Mouse (Mus musculus) ES-Bruce4 (cell line): ENCODE results near the gene Tmem183a. TPM values are rescaled to one million over a fixed set of nuclear protein-coding genes. Genes with fewer than 3 reads are reported as not detected.

Source experiments
- H3K27ac ChIP-seq: 2 replicates; pipeline ENCODE4 v1.5.1; 2012; ENCODE audit warnings: low read length, inconsistent platforms; ENCODE audit not compliant: insufficient read depth
- H3K27me3 ChIP-seq: 2 replicates; pipeline ENCODE4 v1.6.1; 2012; ENCODE audit warnings: mild to moderate bottlenecking, low read length, inconsistent platforms; ENCODE audit not compliant: control insufficient read depth, poor library complexity, insufficient read depth, severe bottlenecking
- H3K36me3 ChIP-seq: 2 replicates; pipeline ENCODE4 v1.6.1; 2012; ENCODE audit warnings: inconsistent platforms, mild to moderate bottlenecking, low read length, moderate library complexity; ENCODE audit not compliant: control insufficient read depth, poor library complexity, insufficient read depth, severe bottlenecking
- H3K4me1 ChIP-seq: one replicate; pipeline ENCODE4 v1.8.1; 2011; ENCODE audit warnings: low read length; ENCODE audit not compliant: control insufficient read depth, insufficient read depth
- H3K4me3 ChIP-seq: 2 replicates; pipeline ENCODE4 v1.5.1; 2011; ENCODE audit warnings: low read depth, mild to moderate bottlenecking, low read length
- H3K9ac ChIP-seq: 2 replicates; pipeline ENCODE4 v1.6.1; 2012; ENCODE audit warnings: low read depth, mild to moderate bottlenecking, inconsistent platforms; ENCODE audit not compliant: poor library complexity, severe bottlenecking
- H3K9me3 ChIP-seq: replicated peaks from 2 replicates; pipeline ENCODE4 v1.6.1; 2012; ENCODE audit warnings: mild to moderate bottlenecking, low read length, inconsistent platforms; ENCODE audit not compliant: control insufficient read depth, poor library complexity, insufficient read depth, severe bottlenecking
- CTCF ChIP-seq: IDR thresholded peaks from one replicate; pipeline ENCODE4 v1.8.1; 2011; ENCODE audit warnings: low read depth, low read length
- EP300 ChIP-seq: IDR thresholded peaks from 2 replicates; pipeline ENCODE4 v1.6.1; 2011; ENCODE audit warnings: low read depth, low read length; ENCODE audit not compliant: insufficient read depth
- POLR2A ChIP-seq: IDR thresholded peaks from one replicate; pipeline ENCODE4 v1.8.1; 2011; ENCODE audit warnings: low read length; ENCODE audit not compliant: insufficient read depth
- polyA plus RNA-seq: library from polyadenylated mRNA; stranded (reverse); fragments of >200 nt; gene quantifications from 2 replicates; pipeline ENCODE4 v1.2.4, GENCODE M21; 2011; ENCODE audit warnings: low read depth; ENCODE audit not compliant: missing spikeins, insufficient read depth, insufficient read length

Gene Tmem183a
- polyA plus RNA-seq, 1 experiment: 105 TPM

GRCm38 (mm10) chr1:134393827-134394226 lies 32.0 kb upstream of the Tmem183a start:
- no peak overlapping the region for H3K9ac ChIP-seq
- H3K36me3 ChIP-seq: no peaks in the 10 kb centered on the region
- H3K4me3 ChIP-seq: no peak overlapping the region
- 0 out of 2 replicates have a peak, but pooled peaks cover under 1% of the 10 kb centered on the region for H3K9me3 ChIP-seq
- H3K27ac ChIP-seq: no peak overlapping the region
- TF ChIP-seq EP300 (no peak), POLR2A (no peak), CTCF (no peak)
- H3K4me1 ChIP-seq: no peaks in the 10 kb centered on the region
- H3K27me3 ChIP-seq: no peaks in the 10 kb centered on the region

- Histone ChIP-seq H3K9ac (no peak within 1 kb of the TSS), H3K4me1 (no peaks in the 10 kb centered on the region), H3K4me3 (no peak within 1 kb of the TSS), H3K27me3 (no peaks in the 10 kb centered on the region), H3K36me3 (no peaks in the 10 kb centered on the region), H3K9me3 (0 out of 2 replicates have a peak, but pooled peaks cover 3% of the 10 kb centered on the region), H3K27ac (peak within 1 kb of the TSS; percentile 66)
- no peak for TF ChIP-seq POLR2A
Observed at GRCm38 (mm10) chr1:134385666-134386065, 23.9 kb upstream of the Tmem183a start, which contains the start of gene 4933406M09Rik. TSS of gene 4933406M09Rik (plus strand) at chr1:134385940.

GRCm38 (mm10) chr1:134385176-134385575 lies 23.4 kb upstream of the Tmem183a start:
- Histone ChIP-seq H3K9me3 (0 out of 2 replicates have a peak, but pooled peaks cover 3% of the 10 kb centered on the region), H3K4me1 (peaks cover 2% of the 10 kb centered on the region), H3K9ac (no peak overlapping the region), H3K36me3 (no peaks in the 10 kb centered on the region), H3K4me3 (no peak overlapping the region), H3K27me3 (no peaks in the 10 kb centered on the region), H3K27ac (peak overlapping the region; percentile 46)
- TF ChIP-seq EP300 (no peak), POLR2A (no peak), CTCF (no peak)

GRCm38 (mm10) chr1:134384581-134384980 lies 22.8 kb upstream of the Tmem183a start:
- Histone ChIP-seq H3K36me3 (no peaks in the 10 kb centered on the region), H3K27ac (peak overlapping the region; percentile 46; the same call in 1 of the 2 replicates), H3K4me3 (no peak overlapping the region), H3K27me3 (no peaks in the 10 kb centered on the region), H3K9ac (no peak overlapping the region), H3K4me1 (peaks cover 2% of the 10 kb centered on the region), H3K9me3 (0 out of 2 replicates have a peak, but pooled peaks cover 3% of the 10 kb centered on the region)
- TF ChIP-seq EP300 (0 out of 2 replicates have a peak, but pooled peaks have one; percentile 12), CTCF (no peak), POLR2A (no peak)

DNA sequence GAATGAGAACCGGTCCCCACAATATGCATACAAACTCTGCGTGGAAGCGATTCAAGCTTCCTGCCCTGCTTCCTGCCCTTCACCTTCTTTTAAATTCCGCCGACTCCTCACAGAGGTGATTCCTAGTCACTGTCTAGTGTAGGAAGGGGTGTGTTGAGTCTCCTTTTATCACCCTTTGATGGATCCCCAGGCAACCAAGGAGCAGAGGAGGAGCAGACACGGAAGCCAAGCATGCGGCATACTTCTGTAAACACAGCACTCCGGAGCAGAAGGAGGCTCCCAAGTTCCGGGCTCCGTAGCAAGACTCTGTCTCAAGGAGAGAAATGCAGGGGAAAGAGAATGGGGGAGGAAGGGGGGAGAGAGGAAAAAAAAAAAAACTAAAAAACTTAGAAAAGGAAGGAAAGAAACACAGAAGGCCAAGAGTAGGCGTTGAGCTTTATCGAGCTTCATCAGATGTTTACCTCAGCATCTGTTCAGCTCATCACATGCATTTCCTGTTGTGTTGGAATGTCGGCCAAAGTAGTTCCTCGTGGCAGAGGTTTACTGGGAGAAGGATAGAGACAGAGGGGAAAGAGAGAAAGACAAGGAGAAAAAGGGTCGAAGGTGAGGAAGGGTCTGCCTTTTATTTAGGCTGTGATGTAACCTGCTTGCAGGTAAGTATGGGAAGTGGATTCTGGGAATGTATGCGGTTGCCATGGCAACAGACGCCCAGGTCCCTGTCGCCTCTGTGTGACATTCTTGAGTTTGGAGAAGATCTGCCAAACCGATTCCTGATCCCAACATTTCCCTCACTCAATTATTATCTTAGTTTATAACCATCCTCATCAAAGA lies 20.2 kb upstream of the Tmem183a start:
- Histone ChIP-seq H3K9ac (peak overlapping the region; percentile 58), H3K27me3 (no peaks in the 10 kb centered on the region), H3K4me3 (peak overlapping the region; percentile 74), H3K27ac (peak overlapping the region; percentile 88), H3K4me1 (peaks cover 2% of the 10 kb centered on the region), H3K9me3 (0 out of 2 replicates have a peak, but pooled peaks cover 3% of the 10 kb centered on the region), H3K36me3 (no peaks in the 10 kb centered on the region)
- TF ChIP-seq CTCF: no peak
- no peak for TF ChIP-seq POLR2A
- no peak for TF ChIP-seq EP300

- no peaks in the 10 kb centered on the region for H3K36me3 ChIP-seq
- H3K9me3 ChIP-seq: 0 out of 2 replicates have a peak, but pooled peaks cover 3% of the 10 kb centered on the region
- peaks cover 2% of the 10 kb centered on the region for H3K4me1 ChIP-seq
- H3K4me3 ChIP-seq: no peak overlapping the region
- 0 out of 2 replicates have a peak overlapping the region, but pooled peaks have one; percentile 18 for H3K27ac ChIP-seq
- peak overlapping the region; percentile 58; the same call in 1 of the 2 replicates for H3K9ac ChIP-seq
- TF ChIP-seq POLR2A (no peak), CTCF (no peak), EP300 (no peak)
- H3K27me3 ChIP-seq: no peaks in the 10 kb centered on the region
Observed at GRCm38 (mm10) chr1:134381051-134381450, 19.3 kb upstream of the Tmem183a start.
